Comparison of ENCODE assay signal across 8 mouse cellular contexts in genomic region chr9:20642101-20642895, GRCm38 (mm10). TPM values are rescaled to one million over a fixed set of nuclear protein-coding genes. Genes with fewer than 3 reads are reported as not detected.
DNase-seq lines count a peak whose midpoint lies in the region; ATAC-seq and TF ChIP-seq lines count a peak whose summit lies in the region.

Gene Ubl5 (plus strand): TSS chr9:20642878.

- H3K4me1 ChIP-seq in forebrain, postnatal 0 days (ENCODE audit: insufficient read depth), result peaks cover 21% of the 10 kb centered on the region; the same call in 1 of the 2 replicates
- H3K4me1 ChIP-seq in hindbrain, embryonic 12.5 days, result peaks cover 31% of the 10 kb centered on the region
- H3K4me1 ChIP-seq in megakaryocyte, embryonic 14.5 days, result peaks cover 51% of the 10 kb centered on the region

- TF ChIP-seq CTCF in forebrain, postnatal 0 days (IDR thresholded peaks at IDR 0.05; ENCODE audit: low read depth), result no peak

- 2% methylated on average over 51 of the region's 51 CpGs for WGBS in forebrain, postnatal 0 days
- under 1% methylated on average over 51 of the region's 51 CpGs for WGBS in hindbrain, embryonic 12.5 days

- H3K27me3 ChIP-seq in forebrain, postnatal 0 days (ENCODE audit: insufficient read depth, low read length), result no peaks in the 10 kb centered on the region
- no peaks in the 10 kb centered on the region for H3K27me3 ChIP-seq in hindbrain, embryonic 12.5 days
- H3K27me3 ChIP-seq in megakaryocyte, embryonic 14.5 days (replicated peaks), result no peaks in the 10 kb centered on the region

- H3K9ac ChIP-seq in forebrain, postnatal 0 days, result peak within 1 kb of the TSS; percentile 73
- peak within 1 kb of the TSS; percentile 88 for H3K9ac ChIP-seq in hindbrain, embryonic 12.5 days

- peak within 1 kb of the TSS; percentile 65 for H3K4me3 ChIP-seq in forebrain, postnatal 0 days (ENCODE audit: low read depth, low read length)
- peak within 1 kb of the TSS; percentile 88 for H3K4me3 ChIP-seq in hindbrain, embryonic 12.5 days
- H3K4me3 ChIP-seq in megakaryocyte, embryonic 14.5 days (replicated peaks), result peak within 1 kb of the TSS; percentile 96

- DNase-seq in frontal cortex, postnatal 14 days (ENCODE audit: low spot score in 2 of 2), result peak; percentile 69 to 81
- DNase-seq in frontal cortex, postnatal 25 days (ENCODE audit: low spot score in 2 of 2), result no peak
- peak; percentile 90 for DNase-seq in c-Kit-positive CD71-negative TER-119-negative erythroid progenitor cells, embryonic 14.5 days (ENCODE audit: low read depth)
- peak; percentile 93 for DNase-seq in forebrain, postnatal 0 days
- peak; percentile 77 to 94 for DNase-seq in left cerebral cortex, postnatal 10 days (ENCODE audit: extremely low spot score in 1 of 2, low spot score in 2 of 2)
- DNase-seq in spleen, adult 12 weeks (ENCODE audit: low spot score), result peak; percentile 33

- peak within 1 kb of the TSS; percentile 79 for H3K27ac ChIP-seq in forebrain, postnatal 0 days (ENCODE audit: low read depth, low read length)
- peak within 1 kb of the TSS; percentile 93 for H3K27ac ChIP-seq in hindbrain, embryonic 12.5 days

- peaks cover 20% of the 10 kb centered on the region for H3K36me3 ChIP-seq in forebrain, postnatal 0 days (ENCODE audit: insufficient read depth)
- peaks cover 28% of the 10 kb centered on the region for H3K36me3 ChIP-seq in hindbrain, embryonic 12.5 days
- H3K36me3 ChIP-seq in megakaryocyte, embryonic 14.5 days (replicated peaks; ENCODE audit: low read length), result peaks cover 50% of the 10 kb centered on the region

- no peaks in the 10 kb centered on the region for H3K9me3 ChIP-seq in forebrain, postnatal 0 days (ENCODE audit: low read length)
- H3K9me3 ChIP-seq in hindbrain, embryonic 12.5 days (replicated peaks), result no peaks in the 10 kb centered on the region
- H3K9me3 ChIP-seq in megakaryocyte, embryonic 14.5 days, result no peaks in the 10 kb centered on the region

- intact Hi-C loops in left cerebral cortex, postnatal 10 days (cut with DNase I), result loop anchor here (10.0 kb wide), 1 partner anchor 177 kb away; the partner anchor contains the start of gene Zfp26

- peak; percentile 89 for ATAC-seq in forebrain, postnatal 0 days
- ATAC-seq in hindbrain, embryonic 12.5 days (ENCODE audit: low FRiP score), result peak; percentile 92

- H3K4me2 ChIP-seq in forebrain, postnatal 0 days (ENCODE audit: low read depth), result peak within 1 kb of the TSS; percentile 78
- H3K4me2 ChIP-seq in hindbrain, embryonic 12.5 days (replicated peaks), result peak within 1 kb of the TSS; percentile 98

RNA-seq across cellular contexts. Expression of gene Ubl5, which starts in this region (rescaled TPM):
- total RNA-seq in forebrain, postnatal 0 days (2014; rRNA removed), result 166 and 215 TPM in 2 replicates
- 533 and 690 TPM in 2 replicates for polyA plus RNA-seq in forebrain, postnatal 0 days (2015; fragmentation: Nextera tagmentation; extraction: Ambion mirVana)
- 445 and 471 TPM in 2 replicates for polyA plus RNA-seq in hindbrain, embryonic 12.5 days (2016; fragmentation: Nextera tagmentation; extraction: Ambion mirVana)
- 100 to 1,000 TPM; 326 to 331 TPM for total RNA-seq in left cerebral cortex, postnatal 10 days (2021)
- polyA plus RNA-seq in megakaryocyte, embryonic 14.5 days (2012; ENCODE audit: insufficient read depth, low replicate concordance), result 15.3 TPM in 1 of 2 replicates, not detected in the other

Comparison
In these comparisons a context has a peak if more than half of its experiments do, and no peak if none do; other contexts are left out.
1. RNA of gene Ubl5 (polyA plus RNA-seq): 533 to 690 TPM in forebrain, postnatal 0 days and 445 to 471 TPM in hindbrain, embryonic 12.5 days; 15.3 TPM in megakaryocyte, embryonic 14.5 days; every median in the first group is over 10 times any median in the second.
2. DNase-seq: peak in frontal cortex, postnatal 14 days (2 of 2), c-Kit-positive CD71-negative TER-119-negative erythroid progenitor cells, embryonic 14.5 days (single experiment), forebrain, postnatal 0 days (single experiment), left cerebral cortex, postnatal 10 days (2 of 2) and spleen, adult 12 weeks (single experiment); none in frontal cortex, postnatal 25 days (0 of 2).
3. Peak in every context shown above with its lines, with median percentiles within 50 percentile points of each other: H3K4me3 ChIP-seq.